Mouse (Mus musculus) ovary, postnatal 36 days (tissue): ENCODE measurements at regions not wholly inside any gene's neighbourhood (a gene's known extent, or its start where the extent isn't known, plus 50 kb on each side); places are given as distances from the start of the nearest gene placed in this dataset.

Experiments used
- DNase-seq: peaks from one replicate; pipeline ENCODE4 v3.0.0; 2022; ENCODE audit warnings: low spot score, mixed read lengths

DNA sequence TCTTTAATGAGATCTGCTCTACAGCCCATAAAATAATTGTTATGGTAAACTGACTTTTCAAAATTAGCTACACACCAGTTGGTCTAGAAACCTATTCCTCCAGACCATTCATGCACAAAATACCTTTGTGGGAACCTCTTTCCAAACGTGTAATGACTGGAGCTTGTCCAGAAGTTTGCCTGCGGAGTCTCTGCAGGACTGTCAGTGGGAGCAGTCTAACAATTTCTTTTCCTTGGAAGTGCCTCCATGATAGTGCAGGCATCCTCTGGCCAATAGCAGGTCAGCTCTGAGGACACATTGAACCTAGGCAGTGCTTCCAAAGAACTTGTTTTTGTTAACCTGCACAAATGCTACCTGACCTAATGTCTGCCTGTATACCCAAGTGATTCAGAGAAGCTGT, 932.3 kb downstream of the Pcdh9 start:
- no peak for DNase-seq

DNA sequence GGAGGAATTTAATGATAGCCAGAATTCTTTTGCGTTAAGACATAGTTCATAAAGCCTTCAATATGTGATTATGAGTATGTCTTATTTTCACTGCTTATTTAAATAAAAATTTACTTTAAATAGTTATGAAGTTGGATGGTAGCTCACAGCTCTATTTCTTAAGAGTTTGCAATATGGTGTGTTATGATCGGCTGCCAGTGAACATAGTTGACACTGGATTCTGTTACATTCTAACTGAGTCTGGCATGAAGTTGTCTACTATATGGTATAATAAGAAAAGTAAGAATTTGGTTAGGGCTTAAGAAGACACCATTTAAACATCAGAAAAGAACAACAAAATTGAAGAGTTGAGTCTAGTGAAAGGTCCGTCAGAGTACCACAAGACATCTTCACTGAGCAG, 935.0 kb downstream of the Pcdh9 start:
- DNase-seq: no peak

DNA sequence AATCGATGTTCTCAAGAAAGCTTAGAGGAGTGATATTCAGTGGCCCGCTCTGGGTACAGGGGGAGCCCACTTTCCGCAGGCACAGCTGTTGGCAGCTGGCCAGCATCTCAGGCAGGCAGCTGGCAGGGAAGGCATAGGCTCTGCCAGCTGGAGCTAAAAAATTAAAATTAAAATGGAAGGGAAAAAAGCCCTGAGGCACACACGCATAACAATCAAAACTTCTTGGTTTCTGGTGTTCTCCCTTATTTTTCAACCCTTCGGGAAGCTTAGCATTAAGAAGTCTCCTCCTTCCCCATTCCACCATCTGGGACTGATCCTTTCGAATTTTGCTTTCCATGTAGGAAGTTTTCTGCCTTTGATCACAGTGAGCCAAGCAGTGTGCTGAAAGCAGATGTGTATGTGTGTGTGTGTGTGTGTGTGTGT, 982.8 kb downstream of the Pcdh9 start:
- DNase-seq: peak; percentile 6

DNA sequence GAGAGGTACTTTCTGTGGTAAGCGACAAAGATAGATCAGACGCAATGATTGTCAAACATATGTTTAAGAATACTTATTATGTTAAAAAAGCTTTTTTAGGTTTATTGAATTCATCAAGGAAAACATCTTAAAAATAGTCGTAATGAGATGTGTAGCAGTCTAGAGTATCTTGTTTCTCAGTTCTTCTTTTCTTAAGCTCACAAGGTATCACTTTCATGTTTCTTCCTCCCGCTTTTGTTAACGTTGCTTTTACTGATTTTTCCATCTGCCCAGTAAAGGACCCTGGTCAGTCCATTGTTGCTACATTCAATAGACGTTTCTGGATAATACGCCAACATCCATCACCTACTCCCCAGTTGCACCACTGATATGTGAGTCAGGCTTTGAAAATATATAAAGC, 1015.9 kb downstream of the Pcdh9 start:
- no peak for DNase-seq

DNA sequence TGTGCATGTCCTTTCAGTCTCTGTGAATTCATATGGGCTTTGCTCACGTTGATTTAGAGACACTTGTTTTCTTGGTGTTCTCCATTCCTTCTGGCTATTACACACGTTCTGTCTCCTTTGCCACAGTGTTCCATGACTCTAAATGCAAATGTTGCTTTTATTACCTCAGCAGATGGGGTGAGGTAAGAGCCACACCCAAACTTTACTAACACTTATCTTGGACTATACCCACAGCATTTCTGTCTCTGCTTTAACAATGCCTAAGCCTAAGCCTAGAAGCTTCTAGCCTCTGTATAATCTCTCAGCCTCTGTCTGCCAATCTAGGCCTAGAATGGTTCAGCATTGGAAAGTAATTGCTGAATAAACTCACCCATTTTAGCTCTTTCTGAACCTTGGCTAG, 1024.0 kb downstream of the Pcdh9 start:
- DNase-seq: no peak

DNA sequence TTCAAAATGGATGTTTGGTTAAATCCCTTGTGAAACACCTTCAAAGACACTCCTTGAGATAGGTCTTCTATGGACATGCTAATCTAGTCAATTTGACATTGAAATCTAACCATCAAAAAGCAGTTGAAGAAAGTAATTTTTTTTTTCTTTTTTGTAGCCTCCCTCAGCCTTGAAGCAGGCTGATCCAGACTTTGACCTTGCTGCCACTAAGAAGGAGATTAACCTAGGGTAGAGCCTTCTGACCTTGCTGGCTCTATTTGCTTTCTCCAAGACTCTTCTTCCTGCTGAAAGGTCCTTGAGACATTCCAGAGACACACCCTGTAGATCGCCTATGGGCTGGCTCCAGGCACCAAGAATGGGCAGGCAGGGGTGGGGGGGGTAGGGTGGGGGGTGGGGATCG, 1027.5 kb downstream of the Pcdh9 start:
- DNase-seq: no peak

DNA sequence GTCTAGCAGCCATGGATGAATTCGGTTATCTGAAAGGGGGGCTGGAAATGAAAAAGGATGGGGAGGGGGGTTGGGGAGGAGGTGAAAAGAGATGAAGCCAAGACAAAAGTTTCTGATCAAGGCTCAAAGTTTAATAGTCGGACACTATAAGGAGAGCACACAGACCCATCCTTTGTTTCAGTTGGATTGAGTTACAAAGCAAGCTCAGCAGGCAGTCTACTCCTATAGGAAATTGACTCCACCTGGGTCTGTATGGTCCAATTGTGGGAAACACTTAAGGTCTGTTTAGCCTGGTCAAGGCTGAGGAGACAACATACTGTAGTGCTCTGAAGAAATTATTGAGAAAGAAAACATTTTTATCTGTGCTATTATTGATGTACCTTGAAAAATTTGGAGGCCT, 1029.8 kb downstream of the Pcdh9 start:
- DNase-seq: no peak

DNA sequence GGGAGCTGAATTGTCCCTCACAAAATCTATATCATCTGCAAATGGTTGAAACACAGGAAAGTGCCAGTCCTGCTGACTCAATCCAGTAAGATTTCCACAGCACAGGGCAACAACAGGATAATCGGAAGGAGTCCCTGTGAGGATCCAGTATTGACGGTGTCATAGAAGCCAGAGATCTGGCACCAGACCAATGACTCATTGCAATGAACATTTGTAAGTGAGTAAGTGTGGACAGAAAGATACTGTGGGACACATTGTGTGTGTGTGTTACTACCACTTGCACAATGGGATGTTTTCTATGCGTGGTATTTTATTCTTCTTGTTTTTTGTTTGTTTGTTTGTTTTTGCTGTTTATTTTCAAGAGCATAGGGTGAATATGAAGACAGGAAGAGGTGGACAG, 1056.8 kb downstream of the Pcdh9 start:
- no peak for DNase-seq

DNA sequence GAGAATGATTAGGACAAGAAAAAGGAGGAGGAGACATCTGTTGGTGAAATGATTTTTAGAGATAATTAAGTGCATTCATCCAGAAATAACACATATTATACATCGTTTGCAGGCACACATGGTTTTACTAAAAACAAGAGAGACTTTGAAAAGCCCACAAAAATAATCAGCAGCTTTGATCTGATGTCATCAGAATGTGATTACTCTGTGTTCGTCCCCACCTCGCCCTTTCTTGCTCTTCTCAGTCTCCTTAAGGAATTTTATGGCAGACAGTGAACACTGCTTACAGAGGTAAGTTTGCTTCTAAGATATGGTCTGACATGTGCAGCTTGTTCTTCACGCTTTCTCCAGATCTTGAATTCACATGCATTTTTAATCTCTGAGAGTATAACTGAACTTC, 1061.3 kb downstream of the Pcdh9 start:
- no peak for DNase-seq

DNA sequence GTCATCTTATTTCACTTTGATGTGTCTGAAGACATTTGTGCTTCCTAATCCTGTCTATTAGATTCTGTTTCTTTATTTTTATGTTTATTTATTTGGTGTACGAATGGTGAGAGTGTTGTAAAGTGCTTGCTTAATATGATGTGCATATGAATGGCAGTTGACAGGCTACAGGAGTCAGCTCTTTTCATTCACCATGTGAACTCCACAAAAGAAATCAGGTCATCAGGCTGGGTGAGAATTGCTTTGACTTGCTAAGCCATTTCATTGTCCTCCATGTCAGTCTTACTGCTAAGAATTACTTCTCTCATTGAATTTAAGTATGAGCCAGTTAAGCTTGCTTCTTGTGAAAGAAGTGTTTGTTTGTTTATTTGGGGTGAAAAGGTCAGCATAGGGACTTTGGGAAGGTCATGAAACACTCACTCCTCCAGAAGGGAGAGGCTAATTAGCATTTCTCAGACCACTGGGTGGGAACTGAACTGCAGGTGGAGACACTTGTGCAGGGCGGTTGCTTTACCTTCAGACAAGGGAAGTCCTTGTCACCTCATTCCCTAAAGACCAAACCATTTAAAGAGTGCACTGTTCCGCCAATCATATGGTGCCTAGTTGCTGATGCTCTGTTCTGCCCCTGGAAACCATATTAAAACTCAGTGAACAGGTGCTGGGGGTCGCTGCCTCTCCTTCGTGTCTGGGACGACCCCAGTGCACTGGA, 1063.7 kb downstream of the Pcdh9 start:
- no peak for DNase-seq

DNA sequence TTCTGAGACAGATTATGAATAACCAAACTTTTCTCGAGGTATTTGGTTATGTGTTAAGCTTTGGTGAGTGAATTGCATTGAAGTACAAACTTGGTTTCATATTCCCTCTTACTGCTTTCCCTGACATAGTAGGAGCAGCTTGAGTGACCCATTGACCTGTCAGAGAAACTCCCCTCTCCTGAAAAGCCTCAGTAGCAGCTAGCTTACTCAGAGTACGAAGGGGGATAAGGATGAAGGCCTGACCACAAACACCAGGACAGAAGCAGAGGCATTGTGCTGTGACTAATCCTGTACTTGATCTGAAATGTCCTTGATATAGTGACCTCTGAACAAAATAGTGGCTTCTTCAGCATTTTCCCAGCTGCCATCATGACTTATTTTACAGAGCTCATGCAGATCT, 1070.4 kb downstream of the Pcdh9 start:
- no peak for DNase-seq
